Mouse (Mus musculus): ENCODE results near the gene Cfdp1.
"Not testable (repeated sequence)": the region's sequence is repeated elsewhere in the genome, so short reads cannot be mapped to it uniquely, and the experiment has no call there.

Gene Cfdp1

DNA sequence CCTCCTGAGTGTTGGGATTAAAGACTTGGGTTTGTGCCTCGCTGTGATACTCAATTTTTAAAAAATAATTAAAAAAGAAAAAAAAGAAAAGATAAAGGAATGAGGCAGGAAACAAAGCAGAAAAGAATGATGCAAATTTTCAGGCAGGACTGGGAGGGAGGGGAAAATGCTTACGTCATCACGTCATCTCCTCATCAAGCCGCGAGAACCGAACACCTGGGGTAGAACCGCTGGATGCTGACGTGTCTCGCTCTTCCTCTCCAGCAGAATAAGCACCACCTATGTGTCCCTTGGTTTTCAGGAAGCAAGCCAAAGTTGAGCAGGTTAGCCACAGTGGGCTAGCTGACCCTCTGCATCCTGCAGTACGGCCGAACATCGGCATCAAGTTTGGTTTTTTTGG, 1.9 kb upstream of the Cfdp1 start:
- DNase-seq (ENCODE audit: low read depth, low spot score), result no peak

DNA sequence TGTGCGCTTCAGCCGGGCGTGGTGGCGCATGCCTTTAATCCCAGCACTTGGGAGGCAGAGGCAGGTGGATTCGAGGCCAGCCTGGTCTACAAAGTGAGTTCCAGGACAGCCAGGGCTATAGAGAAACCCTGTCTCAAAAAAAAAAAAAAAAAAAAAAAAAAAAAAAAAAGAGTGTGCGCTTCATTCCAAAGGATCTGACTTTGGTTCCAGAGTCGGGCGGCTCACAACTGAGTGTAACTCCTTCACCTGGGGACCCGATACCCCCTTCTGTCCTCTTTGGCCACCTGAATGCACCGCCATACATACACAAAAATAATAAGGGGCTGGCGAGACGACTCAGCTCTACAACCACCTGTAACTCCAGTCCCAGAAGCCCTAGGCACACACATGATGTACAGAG, 872 bp downstream of the Cfdp1 start:
- DNase-seq (ENCODE audit: low read depth, low spot score), result not testable (repeated sequence)

DNA sequence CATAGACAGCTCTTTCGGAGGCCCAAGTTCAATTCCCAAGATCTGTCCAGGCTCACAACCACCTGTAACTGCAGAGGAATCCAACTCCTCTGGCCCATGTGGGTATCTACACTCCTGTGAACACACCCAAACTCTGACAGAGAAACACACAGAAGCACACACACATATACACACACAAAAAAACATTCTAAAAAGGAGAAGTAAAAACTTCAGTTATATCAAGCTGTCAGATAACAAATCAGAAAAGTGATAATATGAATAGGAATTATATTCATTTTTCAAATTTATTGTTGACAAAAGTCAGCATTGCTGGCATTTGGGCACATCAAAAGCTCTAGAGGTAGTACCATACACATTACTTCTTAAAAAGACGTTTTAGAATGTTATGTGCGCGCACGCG, 7.3 kb downstream of the Cfdp1 start:
- no peak for DNase-seq (ENCODE audit: low read depth, low spot score)

DNA sequence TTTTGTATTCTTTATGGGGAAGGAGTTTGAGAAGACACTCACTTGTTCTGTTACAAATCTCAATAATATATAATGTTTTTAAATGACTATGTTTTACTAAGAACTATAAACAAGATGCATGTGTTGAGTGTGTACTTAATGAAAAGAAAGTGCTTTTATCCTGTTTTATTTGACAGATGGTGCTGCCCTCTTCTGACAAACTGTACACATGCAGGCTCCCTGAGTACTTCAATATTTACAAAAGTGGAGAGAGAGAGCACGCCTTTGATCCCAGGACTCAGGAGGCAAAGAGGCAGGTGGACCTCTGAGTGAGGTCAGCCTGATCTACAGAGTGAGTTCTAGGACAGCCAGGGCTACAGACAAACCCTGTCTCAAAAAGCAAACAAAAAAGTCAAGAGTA, 18.6 kb downstream of the Cfdp1 start:
- no peak for DNase-seq (ENCODE audit: low read depth, low spot score)

DNA sequence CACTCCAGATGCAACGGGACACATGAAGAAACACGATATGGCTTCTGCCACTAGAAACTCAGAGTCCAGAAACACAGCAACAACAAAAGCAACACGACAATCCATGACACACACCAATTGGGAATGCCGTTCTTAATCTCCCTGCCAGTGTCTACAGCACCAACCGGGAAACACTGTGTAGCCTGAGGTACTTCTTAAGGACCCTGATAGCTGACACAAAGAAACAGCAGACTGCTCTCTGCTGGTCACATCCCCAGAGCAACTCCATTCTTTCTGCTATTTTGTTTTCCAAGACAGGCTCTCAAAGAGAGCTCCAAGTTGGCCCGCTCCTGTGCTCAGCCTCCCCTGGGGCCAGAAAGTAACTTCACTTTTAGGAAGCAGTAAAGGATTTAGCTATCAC, 20.1 kb downstream of the Cfdp1 start:
- DNase-seq (ENCODE audit: low read depth, low spot score), result no peak

DNA sequence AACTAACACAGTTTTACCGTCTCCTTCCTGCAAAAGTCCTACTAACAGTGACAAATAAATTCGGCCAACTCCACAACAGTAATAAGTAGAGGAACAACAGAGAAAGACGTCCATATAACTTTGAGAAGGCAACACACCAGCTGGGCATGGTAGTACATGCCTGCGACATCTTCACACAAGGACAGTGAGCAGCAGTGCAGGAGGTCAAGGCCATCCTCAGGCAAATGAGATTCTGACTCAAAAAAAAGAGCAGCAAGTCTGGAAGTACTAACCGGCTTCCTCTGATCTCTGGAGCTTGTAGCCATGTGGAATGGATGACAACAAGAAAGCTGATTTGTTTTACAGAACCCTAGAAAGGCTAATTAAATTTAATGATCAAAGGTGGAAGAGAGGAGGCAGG, 21.1 kb downstream of the Cfdp1 start:
- DNase-seq (ENCODE audit: low read depth, low spot score), result no peak

DNA sequence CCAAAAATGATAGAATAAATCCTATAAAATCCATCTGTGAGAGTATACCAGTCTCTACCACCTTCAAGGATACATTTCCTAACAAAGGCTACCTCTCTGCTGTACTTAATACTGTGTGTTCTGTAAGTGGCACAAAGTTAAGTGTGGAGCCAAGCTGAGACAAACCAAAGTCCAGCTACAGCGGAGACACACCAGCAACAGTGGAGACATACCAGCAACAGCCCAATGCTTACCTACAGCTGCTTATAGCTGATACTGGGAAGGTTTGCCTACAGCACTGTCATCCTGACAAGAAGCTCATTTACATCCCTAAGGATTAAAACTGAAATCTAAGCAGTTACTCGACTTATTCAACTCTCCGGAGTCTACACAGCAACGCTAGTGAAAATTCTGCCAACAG, 22.1 kb downstream of the Cfdp1 start:
- no peak for DNase-seq (ENCODE audit: low read depth, low spot score)

DNA sequence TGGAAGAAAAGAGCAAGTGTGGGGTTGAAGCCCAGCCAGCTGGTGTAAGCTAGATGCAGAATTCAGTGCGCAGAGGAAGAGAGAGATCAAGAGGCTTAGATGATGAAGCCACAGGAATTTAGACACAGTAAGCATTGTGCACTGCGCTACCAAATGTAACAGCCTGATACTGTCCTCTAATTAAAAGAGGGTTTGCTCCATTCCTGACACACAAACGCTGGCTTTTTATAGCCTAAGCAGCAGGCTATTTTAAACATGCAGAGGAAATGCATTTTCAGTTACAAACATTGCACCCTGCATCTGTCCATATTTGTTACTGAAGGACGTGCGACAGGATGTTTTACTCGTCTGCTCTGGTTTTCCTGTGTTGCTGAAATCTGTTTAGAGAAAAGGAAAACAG, 25.5 kb downstream of the Cfdp1 start:
- peak; percentile 35 for DNase-seq (ENCODE audit: low read depth, low spot score)

DNA sequence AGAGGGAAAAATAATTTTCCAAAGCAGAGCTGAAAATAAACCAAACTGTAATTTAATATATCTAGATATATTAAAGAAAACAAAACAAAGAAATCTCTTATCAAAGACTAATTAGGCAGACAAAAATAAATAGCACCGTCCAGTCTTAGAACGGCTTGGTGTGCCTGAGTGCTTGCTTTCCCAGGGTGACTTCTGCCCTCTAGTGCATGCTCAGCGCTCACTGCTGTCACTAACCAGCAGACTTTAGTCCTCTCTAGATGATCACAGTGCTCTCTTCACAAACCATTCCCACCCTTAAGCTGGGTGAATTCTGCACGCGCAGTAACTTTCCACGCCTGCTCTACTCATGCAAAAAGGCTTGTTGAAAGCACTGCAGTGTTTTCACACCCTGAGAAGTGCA, 28.9 kb downstream of the Cfdp1 start:
- no peak for DNase-seq (ENCODE audit: low read depth, low spot score)

DNA sequence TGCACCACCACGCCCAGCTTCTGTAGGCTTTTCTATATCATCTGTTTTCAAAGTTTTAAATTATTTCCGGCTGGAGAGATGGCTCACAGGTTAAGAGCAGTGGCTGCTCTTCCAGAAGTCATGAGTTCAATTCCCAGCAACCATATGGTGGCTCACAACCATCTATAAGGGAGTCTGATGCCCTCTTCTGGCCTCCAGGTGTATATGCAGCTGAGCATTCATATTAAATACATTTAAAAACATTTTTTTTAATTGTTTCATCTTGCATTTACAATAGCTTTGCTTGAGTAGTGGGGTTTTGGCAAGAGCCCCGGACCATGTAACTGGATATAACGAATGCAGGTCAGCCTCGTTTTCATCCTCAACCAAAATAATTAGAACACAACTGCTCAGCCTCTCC, 29.8 kb downstream of the Cfdp1 start:
- no peak for DNase-seq (ENCODE audit: low read depth, low spot score)

DNA sequence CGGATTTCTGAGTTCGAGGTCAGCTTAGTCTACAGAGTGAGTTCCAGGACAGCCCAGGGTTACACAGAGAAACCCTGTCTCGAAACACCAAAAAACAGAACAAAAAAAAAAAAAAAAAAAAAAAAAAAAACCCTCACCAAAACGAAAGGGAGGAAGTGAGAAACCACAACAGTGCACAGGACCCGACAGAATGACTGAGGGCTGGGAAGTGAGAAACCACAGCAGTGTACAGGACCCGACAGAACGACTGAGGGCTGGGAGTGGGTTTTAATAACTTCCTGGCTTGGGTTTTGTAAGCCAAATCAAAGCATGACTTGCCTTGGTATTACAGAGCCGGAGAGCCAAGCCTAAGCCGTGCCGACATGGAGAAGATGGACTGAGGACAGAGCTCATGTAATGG, 32.9 kb downstream of the Cfdp1 start:
- no peak for DNase-seq (ENCODE audit: low read depth, low spot score)

DNA sequence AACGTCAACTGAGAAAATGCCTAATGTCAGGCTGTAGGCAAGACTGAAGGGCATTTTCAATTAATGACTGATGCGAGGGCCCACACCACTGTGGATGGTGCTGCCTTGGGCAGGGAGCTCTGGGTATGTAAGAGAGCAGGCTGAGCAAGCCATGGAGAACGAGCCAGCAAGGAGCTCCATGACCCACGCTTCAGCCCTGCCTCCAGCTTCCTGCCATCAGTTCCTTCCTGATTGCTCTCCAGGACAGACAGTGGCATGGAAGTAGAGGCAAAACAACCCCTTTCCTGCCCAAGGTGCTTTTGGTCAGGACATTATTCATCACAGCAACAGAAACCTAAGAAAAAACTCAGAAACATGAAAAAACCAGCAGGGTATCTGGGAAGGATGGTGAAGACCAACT, 33.4 kb downstream of the Cfdp1 start:
- no peak for DNase-seq (ENCODE audit: low read depth, low spot score)

DNA sequence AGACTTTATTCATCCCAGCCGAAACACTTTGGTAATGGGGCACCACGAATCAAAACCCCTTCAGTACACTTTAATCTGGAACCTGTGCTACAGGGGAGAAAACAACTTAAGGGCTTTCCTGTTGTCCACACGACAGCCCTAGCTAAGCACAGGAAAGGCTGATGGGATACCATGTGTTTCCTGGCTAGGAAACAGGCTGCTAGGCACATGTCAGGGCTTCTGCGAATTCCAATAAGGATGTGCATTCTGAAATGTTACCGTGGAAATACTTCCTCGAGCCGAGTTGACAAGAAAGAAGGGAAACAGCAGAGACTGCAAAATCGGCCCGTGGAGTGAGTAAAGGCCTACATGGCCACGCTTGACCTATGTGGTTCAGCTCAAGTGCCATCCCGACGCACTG, 34.1 kb downstream of the Cfdp1 start:
- DNase-seq (ENCODE audit: low read depth, low spot score), result no peak

DNA sequence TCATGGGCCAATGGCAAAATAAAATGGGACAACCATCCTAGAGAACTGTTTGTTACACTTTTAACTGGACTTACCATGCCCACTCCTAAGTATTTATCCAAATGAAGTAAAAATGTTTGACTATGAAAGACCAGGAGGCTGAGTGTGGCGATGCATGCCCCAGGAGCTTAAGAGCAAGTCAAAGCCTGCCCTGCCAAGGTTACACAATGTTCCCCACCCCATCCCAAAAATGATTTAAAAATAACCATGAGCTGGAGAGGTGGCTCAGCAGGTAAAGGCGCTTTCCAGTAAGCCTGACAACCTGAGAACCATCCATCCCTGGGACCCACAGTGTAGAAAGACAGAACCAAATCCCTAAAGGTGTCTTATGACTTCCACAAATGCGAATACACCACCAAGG, 35.5 kb downstream of the Cfdp1 start:
- DNase-seq (ENCODE audit: low read depth, low spot score), result no peak

DNA sequence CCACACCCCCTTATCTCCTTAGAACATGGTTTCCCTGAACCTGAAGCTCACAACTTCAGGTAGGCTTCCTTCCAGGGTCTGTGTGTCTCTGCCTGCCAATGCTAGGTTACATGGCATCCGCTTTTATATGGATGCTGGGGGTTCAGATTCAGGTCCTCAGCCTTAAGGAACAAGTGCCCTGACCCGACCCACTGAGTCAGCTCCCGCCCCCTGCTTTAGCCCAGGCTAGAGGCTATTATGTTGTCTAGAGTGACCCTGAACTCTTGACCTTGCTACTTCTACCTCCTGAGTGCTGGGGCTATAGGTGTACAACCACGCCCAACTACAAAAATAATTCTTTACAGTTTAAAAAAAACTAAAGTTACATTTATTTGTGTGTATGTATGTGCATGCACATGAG, 39.0 kb downstream of the Cfdp1 start:
- no peak for DNase-seq (ENCODE audit: low read depth, low spot score)

DNA sequence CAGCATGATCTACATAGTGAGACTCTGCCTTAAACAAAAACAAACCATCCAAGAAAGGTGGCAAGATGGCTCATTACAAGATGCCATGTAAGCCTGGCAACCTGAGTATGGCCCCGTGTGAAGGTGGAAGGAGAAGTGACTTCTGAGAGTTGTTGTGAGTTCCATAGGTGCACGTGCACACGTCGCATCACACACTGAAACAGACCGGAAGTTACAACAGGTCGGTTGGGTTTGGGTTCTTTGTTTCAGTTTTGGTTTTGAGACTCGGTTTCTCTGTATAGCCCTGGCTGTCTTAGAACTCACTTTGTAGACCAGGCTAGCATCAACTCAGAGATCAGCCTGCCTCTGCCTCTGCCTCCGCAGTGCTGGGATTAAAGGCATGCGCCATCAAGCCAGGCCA, 40.3 kb downstream of the Cfdp1 start:
- DNase-seq (ENCODE audit: low read depth, low spot score), result no peak

DNA sequence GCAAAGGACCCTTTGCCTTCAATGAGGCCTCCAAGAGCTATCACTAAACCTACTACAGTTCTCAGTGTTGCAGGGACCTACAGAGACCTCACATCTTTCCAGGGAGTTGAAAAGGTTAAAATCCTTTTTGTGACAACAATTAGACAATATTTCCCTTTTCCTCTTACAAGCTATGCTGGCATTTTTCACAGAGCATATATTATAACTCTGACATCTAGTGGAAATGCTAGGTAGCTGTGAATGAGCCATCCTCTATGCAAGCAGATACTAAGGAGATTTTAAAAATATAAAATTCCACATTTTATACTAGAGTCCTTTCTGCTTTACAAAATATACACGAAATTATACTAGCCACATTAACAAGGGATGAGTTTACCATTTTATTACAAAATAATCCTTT, 41.3 kb downstream of the Cfdp1 start:
- DNase-seq (ENCODE audit: low read depth, low spot score), result no peak

DNA sequence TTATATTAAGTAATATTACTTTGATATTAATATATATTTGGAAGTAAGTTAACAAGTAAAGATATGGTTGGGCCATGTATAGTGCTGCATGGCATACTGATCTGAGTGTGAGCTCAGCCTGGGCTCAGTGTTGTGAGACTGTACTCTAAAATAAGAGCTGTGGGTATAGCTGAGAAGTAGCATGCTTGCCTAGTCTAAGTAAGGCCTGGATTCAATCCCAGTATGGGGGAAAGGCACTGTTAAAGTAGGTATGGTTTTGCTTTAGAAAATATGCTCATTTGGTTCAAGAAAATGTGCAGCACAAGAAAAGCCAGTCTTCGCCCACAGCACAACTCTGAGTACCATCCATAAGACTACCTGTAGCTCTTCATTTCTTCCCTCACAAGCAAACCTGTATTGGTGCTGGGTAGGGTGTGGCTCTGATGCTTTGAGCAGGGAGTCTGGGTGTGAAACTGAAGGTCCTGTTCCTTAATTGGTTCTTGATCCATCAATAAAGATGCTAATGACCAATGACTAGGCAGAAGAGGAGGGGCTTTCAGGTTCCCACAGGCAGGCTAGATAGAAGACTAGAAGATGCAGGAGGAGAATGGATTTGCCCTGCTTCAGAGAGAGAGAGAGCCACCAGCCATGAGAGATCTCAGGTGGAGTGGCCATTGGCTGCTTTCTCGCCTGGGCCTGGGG, 43.3 kb downstream of the Cfdp1 start:
- peak; percentile 82 for DNase-seq (ENCODE audit: low read depth, low spot score)

DNA sequence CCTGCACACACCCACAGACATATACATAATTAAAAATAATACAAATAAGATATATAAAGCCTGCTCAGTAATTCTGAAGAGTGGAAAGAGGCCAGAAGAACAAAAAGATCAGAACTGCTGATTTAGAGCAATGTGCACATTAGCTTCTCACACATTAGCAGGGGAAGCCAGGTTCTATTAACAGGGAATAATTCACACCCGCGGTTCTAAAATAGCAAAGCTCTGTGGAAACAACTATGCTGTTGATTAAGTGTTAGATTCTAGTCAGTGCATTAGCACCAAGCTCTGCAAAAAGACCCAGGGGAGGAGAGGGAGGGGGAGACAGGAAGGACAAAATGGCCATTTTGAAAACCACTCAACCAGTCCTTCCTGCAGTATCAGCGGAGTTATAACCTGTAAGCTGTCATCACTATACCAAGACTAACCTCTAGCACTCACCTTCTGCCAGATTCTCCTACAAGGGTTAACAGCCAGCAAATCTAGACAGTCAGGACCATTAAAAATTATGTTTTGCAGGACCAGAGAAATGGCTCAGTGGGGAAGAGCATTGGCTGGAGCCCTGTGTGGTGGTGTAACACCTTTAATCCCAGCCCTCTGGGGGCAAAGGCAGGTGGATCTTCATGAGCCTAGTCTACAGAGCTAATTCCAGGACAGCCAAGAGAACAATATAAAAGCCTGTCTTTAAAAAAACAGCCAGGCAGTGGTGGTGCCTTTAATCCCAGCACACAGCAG, 45.0 kb downstream of the Cfdp1 start:
- peak; percentile 45 for DNase-seq (ENCODE audit: low read depth, low spot score)

DNA sequence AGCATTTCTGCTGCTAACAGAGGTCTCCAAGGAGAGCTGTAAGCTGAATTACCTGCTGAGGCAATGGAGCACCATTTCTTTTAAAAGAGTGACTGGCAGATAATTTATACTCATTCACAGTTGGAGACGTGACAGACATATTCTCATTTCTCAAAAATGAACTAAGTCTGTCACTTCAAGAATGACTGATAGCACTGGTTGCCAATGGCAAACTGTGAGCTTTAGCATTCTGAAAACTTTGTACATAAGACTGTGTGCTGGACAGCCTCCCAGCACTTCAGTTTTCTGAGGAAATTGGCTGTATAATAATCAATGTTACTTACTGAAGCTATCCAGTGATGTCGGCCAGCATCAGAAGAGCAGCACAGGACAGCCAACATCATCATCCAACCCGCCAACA, 46.1 kb downstream of the Cfdp1 start:
- no peak for DNase-seq (ENCODE audit: low read depth, low spot score)

DNA sequence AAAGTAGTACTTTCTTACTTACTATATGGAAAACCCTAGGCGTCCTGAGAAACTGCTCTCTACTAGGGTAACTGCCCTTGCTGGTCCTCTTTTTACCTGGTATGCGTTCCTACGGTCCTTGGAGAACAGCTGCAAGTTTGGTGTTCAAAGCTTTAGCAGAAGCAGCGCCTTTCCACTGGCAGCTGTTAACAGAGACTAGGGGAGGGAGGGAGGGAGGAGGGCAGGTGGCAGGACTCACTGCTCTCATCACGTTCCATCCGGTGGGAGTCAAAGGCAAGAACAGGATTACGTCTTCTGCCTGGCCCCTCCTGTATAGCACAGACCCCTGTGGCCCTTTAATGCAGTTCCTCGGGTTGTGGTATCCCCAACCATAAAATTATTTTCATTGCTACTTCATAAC, 50.7 kb downstream of the Cfdp1 start:
- DNase-seq (ENCODE audit: low read depth, low spot score), result no peak

DNA sequence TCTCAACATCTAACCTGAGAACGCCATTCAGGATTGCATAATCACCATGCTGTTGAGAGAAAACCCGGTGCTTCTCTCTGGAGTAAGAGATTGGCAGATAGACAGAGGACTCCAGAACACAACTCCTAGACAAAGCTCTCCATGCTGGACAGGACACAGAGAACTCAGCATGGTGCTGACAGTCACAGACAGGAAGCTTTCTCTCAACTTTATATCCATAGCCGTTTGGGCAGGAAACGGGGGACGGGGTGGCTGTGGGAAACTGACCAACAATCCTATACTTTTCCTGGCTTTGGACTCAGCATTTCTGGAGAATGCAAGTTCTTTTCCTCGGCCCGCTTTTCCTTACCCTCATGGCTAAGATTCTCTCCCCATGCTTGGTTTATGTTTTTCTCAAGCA, 51.8 kb downstream of the Cfdp1 start:
- no peak for DNase-seq (ENCODE audit: low read depth, low spot score)

DNA sequence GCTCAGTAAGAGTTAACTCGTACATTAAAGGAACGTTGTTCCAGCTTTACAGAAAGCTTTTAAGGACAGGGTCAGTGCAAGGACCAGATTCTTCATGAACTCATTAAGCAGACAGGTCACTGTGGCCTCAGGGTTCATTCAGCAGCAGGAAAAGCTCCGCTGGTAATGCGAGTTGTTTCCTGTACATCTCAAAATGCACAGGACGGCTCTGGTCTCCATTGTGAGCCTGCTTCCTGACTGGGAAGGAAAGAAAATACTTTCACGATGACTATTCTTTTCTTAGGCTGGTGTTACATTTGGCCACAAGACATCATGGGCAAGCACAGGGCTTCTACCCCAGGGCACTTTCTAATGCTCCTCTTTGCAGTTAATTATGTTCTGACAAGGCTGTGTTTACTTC, 52.6 kb downstream of the Cfdp1 start:
- DNase-seq (ENCODE audit: low read depth, low spot score), result no peak

DNA sequence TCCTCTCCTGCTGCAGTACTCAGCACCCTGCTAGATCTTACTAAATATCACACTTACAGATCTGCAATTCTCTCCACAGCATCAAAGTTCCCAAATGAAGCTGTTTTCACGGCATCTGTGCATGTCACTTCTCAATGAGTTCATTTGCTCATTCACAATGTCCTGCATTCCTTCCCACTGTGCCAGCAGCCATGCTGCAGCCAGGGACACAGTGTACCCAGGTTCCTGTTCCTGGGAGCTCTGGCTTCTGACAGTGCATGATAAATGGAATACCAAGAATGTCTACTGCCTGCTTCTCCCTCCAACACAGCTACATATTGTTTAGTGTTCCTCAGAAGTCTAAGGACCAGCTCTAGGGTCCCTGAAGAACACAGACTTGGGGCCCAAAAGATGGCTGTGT, 57.6 kb downstream of the Cfdp1 start:
- no peak for DNase-seq (ENCODE audit: low read depth, low spot score)
